Mouse (Mus musculus): ENCODE results near the gene Vmn1r197. TPM values are rescaled to one million over a fixed set of nuclear protein-coding genes. Genes with fewer than 3 reads are reported as not detected.
"Not testable (repeated sequence)": the region's sequence is repeated elsewhere in the genome, so short reads cannot be mapped to it uniquely, and the experiment has no call there.

Gene Vmn1r197
- polyA plus RNA-seq (2015; fragmentation: Nextera tagmentation; extraction: Ambion mirVana): not detected in 2 replicates

- no peaks in the 10 kb centered on the region for H3K4me1 ChIP-seq (ENCODE audit: control insufficient read depth, insufficient read depth, low read length)
- no peaks in the 10 kb centered on the region for H3K36me3 ChIP-seq (ENCODE audit: control insufficient read depth, insufficient read depth, low read length)
- no peaks in the 10 kb centered on the region for H3K27me3 ChIP-seq (replicated peaks; ENCODE audit: control insufficient read depth, insufficient read depth, low read length)
- no peak within 1 kb of the TSS for H3K27ac ChIP-seq (ENCODE audit: low read length)
- H3K9ac ChIP-seq (ENCODE audit: low read depth, low read length): no peak within 1 kb of the TSS
- no peaks in the 10 kb centered on the region for H3K9me3 ChIP-seq (ENCODE audit: control insufficient read depth, low read length)
- ATAC-seq: no peak
- H3K4me2 ChIP-seq (ENCODE audit: low read depth, low read length): no peak within 1 kb of the TSS
- no peak within 1 kb of the TSS for H3K4me3 ChIP-seq (ENCODE audit: low read length)
Measured at GRCm38 (mm10) chr13:22324289-22324688, at the start of gene Vmn1r197. Gene Vmn1r197, plus strand, starts transcription at chr13:22324589.

GRCm38 (mm10) chr13:22284578-22284977 is 39.8 kb upstream of the Vmn1r197 start:
- H3K9ac ChIP-seq (ENCODE audit: low read depth, low read length): no peak overlapping the region
- H3K9me3 ChIP-seq (ENCODE audit: control insufficient read depth, low read length): no peaks in the 10 kb centered on the region
- H3K36me3 ChIP-seq (ENCODE audit: control insufficient read depth, insufficient read depth, low read length): no peaks in the 10 kb centered on the region
- ATAC-seq: no peak
- H3K4me2 ChIP-seq (ENCODE audit: low read depth, low read length): no peak overlapping the region
- no peak overlapping the region for H3K27ac ChIP-seq (ENCODE audit: low read length)
- 62% methylated on average over 2 of the region's 2 CpGs for WGBS
- H3K4me1 ChIP-seq (ENCODE audit: control insufficient read depth, insufficient read depth, low read length): no peaks in the 10 kb centered on the region
- H3K27me3 ChIP-seq (replicated peaks; ENCODE audit: control insufficient read depth, insufficient read depth, low read length): no peaks in the 10 kb centered on the region
- H3K4me3 ChIP-seq (ENCODE audit: low read length): no peak overlapping the region

- H3K4me3 ChIP-seq (ENCODE audit: low read length): no peak within 1 kb of the TSS
- no peaks in the 10 kb centered on the region for H3K4me1 ChIP-seq (ENCODE audit: control insufficient read depth, insufficient read depth, low read length)
- H3K36me3 ChIP-seq (ENCODE audit: control insufficient read depth, insufficient read depth, low read length): no peaks in the 10 kb centered on the region
- no peaks in the 10 kb centered on the region for H3K9me3 ChIP-seq (ENCODE audit: control insufficient read depth, low read length)
- no peak within 1 kb of the TSS for H3K4me2 ChIP-seq (ENCODE audit: low read depth, low read length)
- no peak for ATAC-seq
- no peak within 1 kb of the TSS for H3K27ac ChIP-seq (ENCODE audit: low read length)
- no peaks in the 10 kb centered on the region for H3K27me3 ChIP-seq (replicated peaks; ENCODE audit: control insufficient read depth, insufficient read depth, low read length)
- no peak within 1 kb of the TSS for H3K9ac ChIP-seq (ENCODE audit: low read depth, low read length)
- 64% methylated on average over 2 of the region's 2 CpGs for WGBS
Measured at GRCm38 (mm10) chr13:22289620-22290019, 34.8 kb upstream of the Vmn1r197 start, which contains the start of gene Vmn1r196. Gene Vmn1r196, plus strand, starts transcription at chr13:22289920.

GRCm38 (mm10) chr13:22308075-22308474 is 16.3 kb upstream of the Vmn1r197 start:
- H3K27me3 ChIP-seq (replicated peaks; ENCODE audit: control insufficient read depth, insufficient read depth, low read length); H3K4me3 ChIP-seq (ENCODE audit: low read length); H3K27ac ChIP-seq (ENCODE audit: low read length); H3K4me1 ChIP-seq (ENCODE audit: control insufficient read depth, insufficient read depth, low read length); H3K36me3 ChIP-seq (ENCODE audit: control insufficient read depth, insufficient read depth, low read length); H3K9ac ChIP-seq (ENCODE audit: low read depth, low read length); H3K9me3 ChIP-seq (ENCODE audit: control insufficient read depth, low read length); ATAC-seq; H3K4me2 ChIP-seq (ENCODE audit: low read depth, low read length): not testable (repeated sequence)
- WGBS: 86% methylated on average over 5 of the region's 5 CpGs

- no peaks in the 10 kb centered on the region for H3K9me3 ChIP-seq (ENCODE audit: control insufficient read depth, low read length)
- WGBS: 78% methylated on average over 2 of the region's 2 CpGs
- H3K4me3 ChIP-seq (ENCODE audit: low read length): no peak overlapping the region
- H3K27ac ChIP-seq (ENCODE audit: low read length): no peak overlapping the region
- H3K4me1 ChIP-seq (ENCODE audit: control insufficient read depth, insufficient read depth, low read length): no peaks in the 10 kb centered on the region
- no peaks in the 10 kb centered on the region for H3K36me3 ChIP-seq (ENCODE audit: control insufficient read depth, insufficient read depth, low read length)
- no peak for ATAC-seq
- H3K27me3 ChIP-seq (replicated peaks; ENCODE audit: control insufficient read depth, insufficient read depth, low read length): no peaks in the 10 kb centered on the region
- no peak overlapping the region for H3K9ac ChIP-seq (ENCODE audit: low read depth, low read length)
- no peak overlapping the region for H3K4me2 ChIP-seq (ENCODE audit: low read depth, low read length)
Measured at GRCm38 (mm10) chr13:22315361-22315760, 9.0 kb upstream of the Vmn1r197 start.

GRCm38 (mm10) chr13:22317366-22317765 is 7.0 kb upstream of the Vmn1r197 start:
- Histone ChIP-seq H3K36me3 (ENCODE audit: control insufficient read depth, insufficient read depth, low read length) (no peaks in the 10 kb centered on the region), H3K9me3 (ENCODE audit: control insufficient read depth, low read length) (no peaks in the 10 kb centered on the region), H3K4me3 (ENCODE audit: low read length) (no peak overlapping the region), H3K27me3 (replicated peaks; ENCODE audit: control insufficient read depth, insufficient read depth, low read length) (no peaks in the 10 kb centered on the region), H3K9ac (ENCODE audit: low read depth, low read length) (no peak overlapping the region), H3K4me1 (ENCODE audit: control insufficient read depth, insufficient read depth, low read length) (no peaks in the 10 kb centered on the region), H3K27ac (ENCODE audit: low read length) (no peak overlapping the region), H3K4me2 (ENCODE audit: low read depth, low read length) (no peak overlapping the region)
- ATAC-seq: no peak
- 88% methylated on average over 2 of the region's 2 CpGs for WGBS

- no peak overlapping the region for H3K27ac ChIP-seq (ENCODE audit: low read length)
- no peak overlapping the region for H3K9ac ChIP-seq (ENCODE audit: low read depth, low read length)
- H3K27me3 ChIP-seq (replicated peaks; ENCODE audit: control insufficient read depth, insufficient read depth, low read length): no peaks in the 10 kb centered on the region
- no peaks in the 10 kb centered on the region for H3K9me3 ChIP-seq (ENCODE audit: control insufficient read depth, low read length)
- no peak overlapping the region for H3K4me2 ChIP-seq (ENCODE audit: low read depth, low read length)
- no peak for ATAC-seq
- no peaks in the 10 kb centered on the region for H3K4me1 ChIP-seq (ENCODE audit: control insufficient read depth, insufficient read depth, low read length)
- H3K36me3 ChIP-seq (ENCODE audit: control insufficient read depth, insufficient read depth, low read length): no peaks in the 10 kb centered on the region
- no peak overlapping the region for H3K4me3 ChIP-seq (ENCODE audit: low read length)
Measured at GRCm38 (mm10) chr13:22320091-22320490, 4.3 kb upstream of the Vmn1r197 start.

- WGBS: 75% methylated on average over 2 of the region's 2 CpGs
- Histone ChIP-seq H3K9ac (ENCODE audit: low read depth, low read length) (no peak overlapping the region), H3K4me2 (ENCODE audit: low read depth, low read length) (no peak overlapping the region), H3K27me3 (replicated peaks; ENCODE audit: control insufficient read depth, insufficient read depth, low read length) (no peaks in the 10 kb centered on the region), H3K9me3 (ENCODE audit: control insufficient read depth, low read length) (no peaks in the 10 kb centered on the region), H3K4me3 (ENCODE audit: low read length) (no peak overlapping the region), H3K36me3 (ENCODE audit: control insufficient read depth, insufficient read depth, low read length) (no peaks in the 10 kb centered on the region), H3K27ac (ENCODE audit: low read length) (no peak overlapping the region), H3K4me1 (ENCODE audit: control insufficient read depth, insufficient read depth, low read length) (no peaks in the 10 kb centered on the region)
- ATAC-seq: no peak
Measured at GRCm38 (mm10) chr13:22333269-22333668, 8.9 kb downstream of the Vmn1r197 start.

- Histone ChIP-seq H3K27me3 (replicated peaks; ENCODE audit: control insufficient read depth, insufficient read depth, low read length) (no peaks in the 10 kb centered on the region), H3K4me1 (ENCODE audit: control insufficient read depth, insufficient read depth, low read length) (no peaks in the 10 kb centered on the region), H3K9me3 (ENCODE audit: control insufficient read depth, low read length) (no peaks in the 10 kb centered on the region), H3K4me3 (ENCODE audit: low read length) (no peak overlapping the region), H3K4me2 (ENCODE audit: low read depth, low read length) (no peak overlapping the region), H3K9ac (ENCODE audit: low read depth, low read length) (no peak overlapping the region), H3K36me3 (ENCODE audit: control insufficient read depth, insufficient read depth, low read length) (no peaks in the 10 kb centered on the region), H3K27ac (ENCODE audit: low read length) (no peak overlapping the region)
- WGBS: 83% methylated on average over 1 of the region's 1 CpGs
- no peak for ATAC-seq
Measured at GRCm38 (mm10) chr13:22335565-22335964, 11.2 kb downstream of the Vmn1r197 start.

- 25% methylated on average over 1 of the region's 1 CpGs for WGBS
Measured at GRCm38 (mm10) chr13:22350064-22350463, 25.7 kb downstream of the Vmn1r197 start, which contains the start of gene Vmn1r198. Gene Vmn1r198, plus strand, starts transcription at chr13:22350364.

More at GRCm38 (mm10) chr13:22350064-22350463, 25.7 kb downstream of the Vmn1r197 start, which contains the start of gene Vmn1r198:
- H3K4me2 ChIP-seq (ENCODE audit: low read depth, low read length): no peak within 1 kb of the TSS
- no peak for ATAC-seq
- no peaks in the 10 kb centered on the region for H3K9me3 ChIP-seq (ENCODE audit: control insufficient read depth, low read length)
- H3K27me3 ChIP-seq (replicated peaks; ENCODE audit: control insufficient read depth, insufficient read depth, low read length): no peaks in the 10 kb centered on the region
- H3K36me3 ChIP-seq (ENCODE audit: control insufficient read depth, insufficient read depth, low read length): no peaks in the 10 kb centered on the region
- no peak within 1 kb of the TSS for H3K27ac ChIP-seq (ENCODE audit: low read length)
- no peaks in the 10 kb centered on the region for H3K4me1 ChIP-seq (ENCODE audit: control insufficient read depth, insufficient read depth, low read length)
- H3K4me3 ChIP-seq (ENCODE audit: low read length): no peak within 1 kb of the TSS
- no peak within 1 kb of the TSS for H3K9ac ChIP-seq (ENCODE audit: low read depth, low read length)
